Mouse (Mus musculus) MEL (cell line): ENCODE results near the gene Bora. TPM values are rescaled to one million over a fixed set of nuclear protein-coding genes. Genes with fewer than 3 reads are reported as not detected.
A peak's percentile ranks its signal among the peaks of the same experiment; 100 is the strongest.

Experiments used
- DNase-seq: peaks from one replicate; pipeline ENCODE4 v3.0.0; 2011; ENCODE audit warnings: low read depth, low spot score
- H3K27ac ChIP-seq: 2 replicates; pipeline ENCODE4 v1.5.1; 2012; ENCODE audit warnings: low read depth, mild to moderate bottlenecking, control low read depth, low read length, moderate library complexity; ENCODE audit not compliant: control insufficient read depth
- H3K27me3 ChIP-seq, 2 experiments: fragments of 150-350 bp in 1 of 2; sonication (generic) in 1 of 2; 2 replicates each; pipeline ENCODE4 v1.6.1; 2012; ENCODE audit warnings: low read length in 2 of 2, mild to moderate bottlenecking in 2 of 2, improper control_type of control experiment in 1 of 2, moderate library complexity in 1 of 2; ENCODE audit not compliant: insufficient read depth in 2 of 2, control insufficient read depth in 1 of 2
- H3K36me3 ChIP-seq, 2 experiments: 2 replicates each; pipeline ENCODE4 v1.6.1; 2012 to 2014; ENCODE audit warnings: low read length in 2 of 2, improper control_type of control experiment in 1 of 2, inconsistent platforms in 1 of 2, mild to moderate bottlenecking in 1 of 2; ENCODE audit not compliant: insufficient read depth in 2 of 2, control insufficient read depth in 1 of 2
- H3K4me1 ChIP-seq, 2 experiments: fragments of 150-350 bp in 1 of 2; sonication (generic) in 1 of 2; 2 replicates each; pipeline ENCODE4 v1.6.1; 2012; ENCODE audit warnings: low read length in 2 of 2, improper control_type of control experiment in 1 of 2, mild to moderate bottlenecking in 1 of 2; ENCODE audit not compliant: insufficient read depth in 2 of 2, control insufficient read depth in 1 of 2
- H3K4me3 ChIP-seq, 2 experiments: fragments of 150-350 bp in 1 of 2; sonication (generic) in 1 of 2; 2 replicates each; pipeline ENCODE4 v1.5.1; 2012; ENCODE audit warnings: low read depth in 2 of 2, low read length in 2 of 2, mild to moderate bottlenecking in 2 of 2, moderate library complexity in 2 of 2, control low read depth in 1 of 2, improper control_type of control experiment in 1 of 2; ENCODE audit not compliant: control insufficient read depth in 1 of 2, insufficient read depth in 1 of 2
- H3K79me2 ChIP-seq: 2 replicates; pipeline ENCODE4 v1.6.1; 2012; ENCODE audit warnings: mild to moderate bottlenecking, low read length, moderate library complexity; ENCODE audit not compliant: control insufficient read depth, poor library complexity, insufficient read depth
- H3K9ac ChIP-seq: 2 replicates; pipeline ENCODE4 v1.6.1; 2012; ENCODE audit warnings: low read depth, mild to moderate bottlenecking, control low read depth, low read length, moderate library complexity; ENCODE audit not compliant: control insufficient read depth, poor library complexity, severe bottlenecking
- H3K9me3 ChIP-seq: fragments of 150-350 bp; sonication (generic); replicated peaks from 2 replicates; pipeline ENCODE4 v1.6.1; 2012; ENCODE audit warnings: mild to moderate bottlenecking, low read length, improper control_type of control experiment, moderate library complexity; ENCODE audit not compliant: insufficient read depth
- CHD2 ChIP-seq: IDR thresholded peaks from 2 replicates; pipeline ENCODE4 v1.6.1; 2011; ENCODE audit warnings: low read length, improper control_type of control experiment
- CTCF ChIP-seq, 3 experiments: IDR thresholded peaks in 2 of 3; conservative IDR thresholded peaks in 1 of 3; 2 replicates each; pipeline ENCODE4 v1.5.1; 2011 to 2012; ENCODE audit warnings: low read length in 3 of 3, low read depth in 2 of 3, mild to moderate bottlenecking in 2 of 3, improper control_type of control experiment in 1 of 3, inconsistent platforms in 1 of 3, mixed read lengths in 1 of 3, moderate library complexity in 1 of 3; ENCODE audit not compliant: control insufficient read depth in 1 of 3, insufficient read depth in 1 of 3, poor library complexity in 1 of 3, severe bottlenecking in 1 of 3
- E2F4 ChIP-seq: IDR thresholded peaks from 2 replicates; pipeline ENCODE4 v1.6.1; 2011; ENCODE audit warnings: low read depth, low read length, improper control_type of control experiment, borderline replicate concordance
- ELF1 ChIP-seq: IDR thresholded peaks from 2 replicates; pipeline ENCODE4 v1.6.1; 2014; ENCODE audit warnings: low read depth, mild to moderate bottlenecking, inconsistent platforms, low read length, improper control_type of control experiment, moderate library complexity
- ETS1 ChIP-seq: IDR thresholded peaks from 2 replicates; pipeline ENCODE4 v1.6.1; 2012; ENCODE audit warnings: low read depth, mild to moderate bottlenecking, inconsistent platforms, low read length, improper control_type of control experiment, moderate library complexity
- GATA1 ChIP-seq: IDR thresholded peaks from 2 replicates; pipeline ENCODE4 v1.6.1; 2011; ENCODE audit warnings: low read depth, low read length, improper control_type of control experiment
- JUND ChIP-seq: IDR thresholded peaks from 2 replicates; pipeline ENCODE4 v1.6.1; 2011; ENCODE audit warnings: low read depth, mild to moderate bottlenecking, improper control_type of control experiment, low read length
- KAT2A ChIP-seq: conservative IDR thresholded peaks from 2 replicates; pipeline ENCODE4 v1.6.1; 2012; ENCODE audit warnings: low read depth, low read length, improper control_type of control experiment, inconsistent platforms
- MAFK ChIP-seq: IDR thresholded peaks from 2 replicates; pipeline ENCODE4 v1.6.1; 2011; ENCODE audit warnings: low read depth, mild to moderate bottlenecking, low read length, improper control_type of control experiment, borderline replicate concordance
- MAX ChIP-seq: IDR thresholded peaks from 2 replicates; pipeline ENCODE4 v1.6.1; 2011; ENCODE audit warnings: low read length, improper control_type of control experiment
- MAZ ChIP-seq: IDR thresholded peaks from 2 replicates; pipeline ENCODE4 v1.6.1; 2012; ENCODE audit warnings: low read depth, mild to moderate bottlenecking, inconsistent platforms, low read length, improper control_type of control experiment
- MEF2A ChIP-seq: IDR thresholded peaks from 2 replicates; pipeline ENCODE4 v1.6.1; 2014; ENCODE audit warnings: low read depth, mild to moderate bottlenecking, inconsistent platforms, low read length, improper control_type of control experiment; ENCODE audit not compliant: poor library complexity, insufficient replicate concordance, severe bottlenecking; ENCODE audit errors: extremely low read depth
- MXI1 ChIP-seq: IDR thresholded peaks from 2 replicates; pipeline ENCODE4 v1.6.1; 2011; ENCODE audit warnings: mild to moderate bottlenecking, low read depth, low read length, improper control_type of control experiment
- NELFE ChIP-seq: IDR thresholded peaks from 2 replicates; pipeline ENCODE4 v1.6.1; 2011; ENCODE audit warnings: low read depth, low read length, improper control_type of control experiment
- POLR2A ChIP-seq, 2 experiments: IDR thresholded peaks; 2 replicates each; pipeline ENCODE4 v1.6.1; 2011 to 2012; ENCODE audit warnings: low read length in 2 of 2, mild to moderate bottlenecking in 2 of 2, control low read depth in 1 of 2, improper control_type of control experiment in 1 of 2, low read depth in 1 of 2, moderate library complexity in 1 of 2; ENCODE audit not compliant: control insufficient read depth in 1 of 2, insufficient read depth in 1 of 2, poor library complexity in 1 of 2
- POLR2AphosphoS2 ChIP-seq: IDR thresholded peaks from 2 replicates; pipeline ENCODE4 v1.6.1; 2011; ENCODE audit warnings: low read length, improper control_type of control experiment
- POLR2AphosphoS5 ChIP-seq: IDR thresholded peaks from 2 replicates; pipeline ENCODE4 v1.6.1; 2012; ENCODE audit warnings: low read depth, borderline replicate concordance, mild to moderate bottlenecking, inconsistent platforms, low read length, moderate library complexity, mixed read lengths
- SMC3 ChIP-seq: IDR thresholded peaks from 2 replicates; pipeline ENCODE4 v1.6.1; 2011; ENCODE audit warnings: low read depth, low read length, improper control_type of control experiment
- TAL1 ChIP-seq: IDR thresholded peaks from 2 replicates; pipeline ENCODE4 v1.6.1; 2012; ENCODE audit warnings: mild to moderate bottlenecking, inconsistent platforms, low read length, moderate library complexity, mixed read lengths
- TCF12 ChIP-seq: IDR thresholded peaks from 2 replicates; pipeline ENCODE4 v1.6.1; 2014; ENCODE audit warnings: low read depth, mild to moderate bottlenecking, inconsistent platforms, low read length, improper control_type of control experiment, moderate library complexity
- USF1 ChIP-seq: IDR thresholded peaks from 2 replicates; pipeline ENCODE4 v1.6.1; 2014; ENCODE audit warnings: low read depth, mild to moderate bottlenecking, inconsistent platforms, low read length, improper control_type of control experiment, moderate library complexity
- USF2 ChIP-seq, 2 experiments: IDR thresholded peaks; 2 replicates each; pipeline ENCODE4 v1.6.1; 2011 to 2012; ENCODE audit warnings: improper control_type of control experiment in 2 of 2, low read length in 2 of 2, borderline replicate concordance in 1 of 2, inconsistent platforms in 1 of 2, low read depth in 1 of 2, mild to moderate bottlenecking in 1 of 2; ENCODE audit not compliant: insufficient read depth in 1 of 2
- ZKSCAN1 ChIP-seq: IDR thresholded peaks from 2 replicates; pipeline ENCODE4 v1.6.1; 2012; ENCODE audit warnings: low read depth, mild to moderate bottlenecking, inconsistent platforms, low read length, improper control_type of control experiment, moderate library complexity
- ZMIZ1 ChIP-seq: IDR thresholded peaks from 2 replicates; pipeline ENCODE4 v1.6.1; 2012; ENCODE audit warnings: low read depth, mild to moderate bottlenecking, inconsistent platforms, low read length, improper control_type of control experiment, moderate library complexity
- polyA plus RNA-seq, 2 experiments: library from polyadenylated mRNA; stranded (reverse) in 1 of 2; unstranded in 1 of 2; fragments of >175 nt in 1 of 2; fragments of >200 nt in 1 of 2; gene quantifications; 2 replicates each; pipeline versions ENCODE4 v1.2.1 to v1.2.4; 2012; ENCODE audit warnings: low replicate concordance in 2 of 2, low read depth in 1 of 2; ENCODE audit not compliant: insufficient read length in 2 of 2, insufficient read depth in 1 of 2, missing spikeins in 1 of 2
- total RNA-seq: library from RNA; depleted of rRNA; stranded (reverse); fragments of 300-350 nt; gene quantifications from 2 replicates; pipeline ENCODE4 v1.2.3, GENCODE M21; 2012

Gene Bora
- total and polyA plus RNA-seq, 3 experiments, result 32.6 to 71.2 (median 44.9) TPM

- Histone ChIP-seq H3K4me1 (no peaks in the 10 kb centered on the region), H3K9ac (no peak overlapping the region), H3K79me2 (no peaks in the 10 kb centered on the region), H3K36me3 (peaks cover 0 to 3% of the 10 kb centered on the region in 2 experiments; a peak in 2 of 4 replicates), H3K4me3 (no peak overlapping the region), H3K9me3 (no peaks in the 10 kb centered on the region), H3K27ac (no peak overlapping the region), H3K27me3 (no peaks in the 10 kb centered on the region)
- TF ChIP-seq ZKSCAN1 (no peak), MXI1 (no peak), MAX (no peak), GATA1 (no peak), USF2 (IDR thresholded peaks at IDR 0.05; ENCODE audit: borderline replicate concordance in 1 of 2, insufficient read depth in 1 of 2, low read depth in 1 of 2, low read length in 2 of 2) (no peak), USF1 (no peak), E2F4 (no peak), SMC3 (no peak), MEF2A (no peak), CHD2 (no peak), JUND (no peak), ZMIZ1 (no peak), ELF1 (no peak), KAT2A (no peak), CTCF (IDR thresholded peaks at IDR 0.05 in 2 of 3, conservative IDR thresholded peaks at IDR 0.05 in 1 of 3; ENCODE audit: control insufficient read depth in 1 of 3, insufficient read depth in 1 of 3, low read depth in 2 of 3, low read length in 3 of 3, poor library complexity in 1 of 3, severe bottlenecking in 1 of 3) (no peak), NELFE (no peak)
- no peak for DNase-seq
Measured at GRCm38 (mm10) chr14:99029987-99030386, 16.0 kb upstream of the Bora start.

- Histone ChIP-seq H3K36me3 (peaks cover 0 to 11% of the 10 kb centered on the region in 2 experiments; a peak in 2 of 4 replicates), H3K9me3 (no peaks in the 10 kb centered on the region), H3K27me3 (no peaks in the 10 kb centered on the region), H3K27ac (no peak overlapping the region)
- TF ChIP-seq POLR2A (IDR thresholded peaks at IDR 0.05; ENCODE audit: control insufficient read depth in 1 of 2, insufficient read depth in 1 of 2, low read depth in 1 of 2, low read length in 2 of 2, poor library complexity in 1 of 2) (no peak), USF1 (no peak), KAT2A (no peak), MAZ (no peak), MAFK (no peak), TAL1 (no peak), ZMIZ1 (no peak), ETS1 (no peak), POLR2AphosphoS5 (0 out of 2 replicates have a peak, but pooled peaks have one; percentile 57), ELF1 (no peak), POLR2AphosphoS2 (peak; percentile 34; the same call in 1 of the 2 replicates), TCF12 (no peak), USF2 (IDR thresholded peaks at IDR 0.05; ENCODE audit: borderline replicate concordance in 1 of 2, insufficient read depth in 1 of 2, low read depth in 1 of 2, low read length in 2 of 2) (no peak)
- TF ChIP-seq, all 39 proteins: peak for 2
- Histone ChIP-seq H3K9ac (no peak overlapping the region), H3K79me2 (no peaks in the 10 kb centered on the region; the same call in 1 of the 2 replicates), H3K4me1 (no peaks in the 10 kb centered on the region), H3K4me3 (no peak overlapping the region)
- no peak for DNase-seq
Measured at GRCm38 (mm10) chr14:99031337-99031873, 14.6 kb upstream of the Bora start.
